Mouse (Mus musculus) bone marrow, adult 2 months (tissue): ENCODE measurements at regions not wholly inside any gene's neighbourhood (a gene's known extent, or its start where the extent isn't known, plus 50 kb on each side); places are given as distances from the start of the nearest gene placed in this dataset.

Experiments
- CTCF ChIP-seq: fragments of 200-500 bp; IDR thresholded peaks from 2 replicates; pipeline ENCODE4 v1.5.1; 2011; ENCODE audit warnings: low read length, control low read depth; ENCODE audit not compliant: control insufficient read depth, insufficient read depth
- POLR2A ChIP-seq: fragments of 200-500 bp; IDR thresholded peaks from 2 replicates; pipeline ENCODE4 v1.6.1; 2011; ENCODE audit warnings: low read depth, mild to moderate bottlenecking, control low read depth, low read length, borderline replicate concordance; ENCODE audit not compliant: control insufficient read depth

DNA sequence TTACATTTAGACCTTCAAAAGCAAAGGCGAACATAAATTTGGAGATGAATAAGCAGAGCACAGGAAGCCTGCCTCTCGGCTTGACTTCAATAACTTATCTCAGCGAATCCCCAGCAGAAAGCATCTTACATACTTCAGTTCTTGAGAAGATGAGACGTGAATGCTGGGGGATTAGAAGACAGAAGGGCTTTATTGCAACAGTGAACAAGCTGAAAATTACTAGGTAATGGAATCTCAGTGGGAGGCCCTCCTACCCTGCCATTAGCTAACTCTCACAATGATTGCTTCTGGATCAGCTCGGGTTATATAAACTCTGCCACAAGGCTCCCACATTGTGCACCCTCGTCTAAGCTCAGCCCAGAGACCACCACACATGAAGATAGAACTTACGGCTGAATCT is 770.9 kb upstream of the Auts2 start:
- TF ChIP-seq CTCF, result no peak
- no peak for TF ChIP-seq POLR2A
